Mouse (Mus musculus): ENCODE data around the gene Siglec1.
"Not testable (repeated sequence)": the region's sequence is repeated elsewhere in the genome, so short reads cannot be mapped to it uniquely, and the experiment has no call there.

Siglec1 gene

DNA sequence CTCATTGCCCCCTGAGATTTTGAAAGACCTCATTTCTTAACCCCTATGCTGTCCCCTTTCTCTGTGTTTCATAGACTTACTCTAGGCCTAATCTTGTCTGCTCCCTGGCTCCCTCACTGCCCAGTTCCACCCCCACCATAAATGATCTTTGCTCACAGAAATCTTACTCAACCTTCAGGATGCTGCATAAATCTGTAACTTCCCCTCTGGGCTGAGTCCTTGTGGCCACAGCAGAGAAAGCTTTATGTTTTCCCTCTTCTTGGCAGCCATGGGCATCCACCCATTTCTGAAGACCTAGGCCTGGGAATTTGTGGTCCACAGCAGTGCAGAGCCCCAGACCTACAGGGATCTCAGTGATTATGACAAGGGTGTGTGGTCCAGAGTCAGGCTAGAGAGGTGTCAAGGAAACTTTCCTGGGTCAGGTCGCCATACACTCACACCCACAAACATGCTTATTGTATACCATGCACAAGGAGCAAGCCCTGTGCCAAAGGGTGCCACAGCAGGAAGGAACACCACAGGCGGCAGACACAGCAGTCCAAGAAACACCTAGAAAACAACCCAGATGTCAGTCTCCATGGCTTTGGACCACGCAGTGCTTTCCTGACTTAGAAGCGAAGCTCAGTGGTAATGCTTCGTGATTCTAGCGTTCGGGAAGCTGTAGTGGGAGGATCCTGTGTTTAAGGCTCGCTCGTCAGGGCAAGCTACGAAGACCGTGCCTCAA, at the start of gene Siglec1:
Gene Siglec1 (minus strand): TSS at position 99 of the 724 bp plus-strand sequence.
- no peak for DNase-seq (ENCODE audit: low read depth, low spot score)

DNA sequence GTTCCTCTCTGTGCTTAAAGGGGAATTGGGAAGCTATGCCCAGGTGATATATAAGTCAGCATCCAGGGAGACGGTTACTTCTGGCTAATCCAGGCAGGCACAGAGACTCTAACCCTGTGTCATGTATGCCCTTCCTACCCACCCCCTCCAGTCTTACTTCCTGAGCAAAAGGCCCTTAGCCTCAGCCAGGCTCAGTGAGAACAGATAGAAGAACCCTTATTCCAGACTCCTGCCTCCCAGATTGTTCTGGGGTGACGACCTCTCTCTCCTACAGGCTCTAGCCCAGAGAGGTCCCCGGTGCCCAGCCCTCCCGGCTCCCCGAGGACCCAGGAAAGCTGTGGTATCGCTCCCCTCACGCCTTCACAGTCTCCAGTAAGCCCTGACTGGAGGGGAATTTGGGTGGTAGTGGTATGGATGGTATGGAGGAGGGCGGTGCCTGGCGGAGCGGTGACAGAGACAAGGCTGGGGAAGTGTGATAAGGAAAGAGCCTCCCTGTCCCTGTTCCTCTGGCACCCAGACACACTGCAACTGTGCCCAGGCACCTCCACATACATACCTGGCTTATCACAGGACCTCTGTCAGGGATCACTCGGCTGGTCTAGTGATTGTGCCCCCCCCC, 49.1 kb upstream of the Siglec1 start:
- no peak for DNase-seq (ENCODE audit: low read depth, low spot score)

DNA sequence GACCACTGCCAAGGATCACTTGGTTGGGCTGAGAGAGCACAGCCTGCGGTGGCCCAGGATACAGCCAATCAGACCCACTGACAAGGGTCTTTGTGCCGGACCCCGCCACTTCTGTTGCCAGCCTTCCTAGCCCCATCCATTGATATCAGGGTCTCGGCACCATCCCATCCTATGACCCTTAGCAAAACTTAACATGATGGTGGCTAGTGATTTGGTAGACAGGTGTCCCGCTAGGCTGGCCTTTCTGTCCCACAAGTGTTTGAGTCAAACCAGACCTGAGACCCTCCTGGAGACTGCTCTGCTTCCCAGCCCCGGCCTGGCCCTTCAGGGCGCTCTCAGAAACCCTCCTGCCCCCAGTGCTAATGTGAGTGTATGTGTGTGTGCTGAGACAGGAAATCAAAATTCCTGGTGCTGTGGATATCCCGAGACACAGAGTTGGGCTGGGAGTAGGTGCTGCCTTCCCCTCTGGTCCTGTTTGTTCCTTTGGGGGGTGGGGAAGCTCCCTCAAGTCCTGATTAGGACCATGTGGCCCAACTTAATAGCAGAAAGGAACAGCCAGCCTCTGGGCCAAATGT, 48.3 kb upstream of the Siglec1 start:
- no peak for DNase-seq (ENCODE audit: low read depth, low spot score)

DNA sequence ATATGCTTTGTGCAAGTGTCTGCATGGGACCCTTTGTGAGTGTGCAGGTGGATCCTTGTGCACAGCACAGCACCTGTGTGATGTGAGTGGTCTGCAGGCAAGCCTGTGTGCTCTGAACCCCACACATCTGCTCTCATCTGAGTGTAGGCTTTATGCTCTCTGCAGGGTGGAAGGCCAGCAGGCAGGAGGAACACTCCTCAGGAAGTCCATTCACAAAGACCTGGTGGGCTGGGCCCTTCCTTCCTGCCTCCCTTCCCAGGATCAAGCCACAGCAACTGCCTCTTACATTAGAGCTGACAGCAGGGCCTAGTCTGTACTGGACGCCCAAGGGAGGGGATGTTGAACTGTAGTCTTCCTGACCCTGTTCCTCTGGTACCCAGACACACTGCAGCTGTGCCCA, 47.8 kb upstream of the Siglec1 start:
- DNase-seq (ENCODE audit: low read depth, low spot score), result no peak

DNA sequence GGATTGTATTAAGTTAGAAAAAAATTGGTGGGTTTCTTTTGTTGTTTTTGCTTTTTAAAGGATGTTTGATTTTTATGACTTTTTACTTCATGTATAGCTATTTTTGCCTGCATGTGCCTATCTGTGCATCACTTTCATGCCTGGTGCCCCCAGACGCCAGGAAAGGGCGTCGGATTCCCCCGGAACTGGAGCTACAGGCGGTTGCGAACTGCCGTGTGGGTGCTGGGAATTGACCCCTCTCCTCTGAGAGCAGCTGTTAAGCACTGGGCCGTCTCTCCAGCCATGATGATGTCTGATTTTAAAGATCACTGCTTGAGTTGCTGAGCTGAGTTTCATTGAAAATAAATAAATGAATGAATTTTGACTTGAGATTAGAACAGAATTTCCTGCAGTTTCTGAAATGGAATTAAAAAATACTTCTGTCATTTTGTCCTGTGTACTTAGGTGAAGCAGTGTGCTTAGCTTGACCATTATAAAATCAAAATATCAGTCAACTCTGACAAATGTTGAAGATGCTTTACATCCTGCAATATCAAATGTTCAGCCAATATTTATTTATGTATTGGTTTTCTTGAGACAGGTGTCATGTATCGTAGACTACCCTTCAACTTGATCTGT, 46.5 kb upstream of the Siglec1 start, which contains the start of gene Gm11037:
Gene Gm11037 (plus strand): TSS at position 568 of the 618 bp plus-strand sequence.
- DNase-seq (ENCODE audit: low read depth, low spot score), result no peak

DNA sequence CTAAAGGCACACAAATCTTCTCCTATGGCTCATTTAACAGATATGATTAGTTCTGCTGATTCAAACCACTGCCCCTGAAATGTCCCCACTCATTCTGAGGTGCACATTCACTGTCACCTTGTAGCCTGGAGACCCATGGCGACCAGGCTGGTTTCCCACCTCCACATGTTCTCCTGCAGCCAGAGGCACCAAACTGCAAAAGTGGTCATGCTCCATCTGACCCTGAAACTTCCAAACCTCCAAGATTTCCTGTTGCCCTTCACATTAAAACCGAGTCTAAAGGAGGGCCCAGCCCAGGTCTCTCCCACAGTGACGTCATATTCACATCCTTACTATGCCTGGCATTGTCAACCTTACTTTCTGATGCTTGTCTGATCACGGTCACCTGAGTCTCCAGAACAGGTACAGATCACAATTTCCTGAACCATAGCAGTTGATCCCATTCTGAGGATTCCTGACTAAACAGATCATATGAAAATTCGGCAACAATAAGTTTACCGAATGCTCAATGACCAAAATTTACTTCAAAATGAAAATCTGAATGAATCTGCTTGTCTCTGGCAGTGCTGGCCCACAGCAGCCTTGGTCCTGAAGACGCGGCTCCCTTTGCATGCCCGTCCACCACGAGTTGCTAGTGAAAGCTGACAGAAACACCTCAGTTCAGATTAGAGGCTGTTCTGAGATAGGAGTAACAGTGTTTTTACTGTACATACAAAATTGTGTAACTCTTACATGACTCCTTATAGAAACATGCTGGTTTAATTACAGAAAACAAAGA, 45.7 kb upstream of the Siglec1 start:
- DNase-seq (ENCODE audit: low read depth, low spot score), result no peak

DNA sequence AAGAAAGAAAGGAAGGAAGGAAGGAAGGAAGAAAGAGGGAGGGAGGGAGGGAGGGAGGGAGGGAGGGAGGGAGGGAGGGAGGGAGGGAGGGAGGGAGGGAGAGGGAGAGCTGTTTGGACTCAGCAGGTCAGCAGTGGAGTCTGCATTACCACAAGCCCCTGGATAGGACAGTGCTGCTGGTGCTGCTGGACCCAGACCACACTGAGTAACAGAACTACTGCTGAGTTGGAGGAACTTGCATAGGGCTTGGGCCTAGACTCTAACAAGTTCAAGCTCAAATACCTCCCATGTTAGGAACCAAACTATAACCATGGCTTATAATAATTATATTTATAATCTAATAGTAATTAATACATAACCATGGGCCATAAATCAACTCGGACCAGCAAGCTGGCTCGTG, 44.3 kb upstream of the Siglec1 start:
- DNase-seq (ENCODE audit: low read depth, low spot score), result no peak

DNA sequence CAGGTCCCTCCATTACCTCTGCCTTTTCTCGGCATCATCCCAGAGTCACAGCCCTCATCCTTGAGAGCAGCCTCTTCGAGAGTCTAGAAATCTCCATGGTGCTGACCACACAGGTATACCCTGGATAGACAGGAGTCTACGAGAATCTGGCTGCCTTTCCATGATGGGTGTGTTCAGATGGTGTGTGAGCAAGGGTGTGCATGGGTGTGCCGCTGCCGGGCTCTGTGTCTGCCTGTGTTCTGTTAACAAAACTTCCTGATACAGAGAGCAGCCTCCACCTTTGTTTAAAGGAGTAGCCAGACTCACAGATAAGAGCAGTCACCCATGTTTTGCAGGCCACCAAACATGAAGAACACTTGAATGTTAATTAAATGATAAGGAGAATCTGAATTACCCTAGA, 43.3 kb upstream of the Siglec1 start:
- DNase-seq (ENCODE audit: low read depth, low spot score), result no peak

DNA sequence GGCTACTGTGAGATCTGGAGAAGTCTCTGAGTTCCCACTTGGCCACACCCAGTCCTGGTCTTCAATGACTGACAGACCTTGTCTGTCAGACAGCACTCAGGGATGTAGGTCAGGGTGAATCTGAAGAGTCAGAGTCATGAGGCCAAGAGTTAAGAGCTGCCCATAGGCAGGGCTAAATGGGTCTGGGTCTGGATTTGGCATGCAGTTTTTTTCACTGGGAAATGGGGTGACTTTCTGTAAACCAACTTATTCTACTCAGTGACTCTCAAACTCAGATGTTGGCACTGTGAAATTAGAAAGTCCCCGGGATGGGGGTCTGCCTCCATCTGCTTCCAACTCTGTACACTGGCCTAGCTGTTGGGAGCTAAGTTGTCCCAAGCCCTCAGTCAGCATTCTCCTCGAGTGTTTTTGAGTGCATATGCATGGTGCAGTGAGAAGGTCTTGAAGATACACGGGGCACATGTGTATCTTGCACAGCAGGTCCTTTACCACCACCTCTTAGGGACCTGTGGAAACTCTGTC, 42.1 kb upstream of the Siglec1 start:
- no peak for DNase-seq (ENCODE audit: low read depth, low spot score)

DNA sequence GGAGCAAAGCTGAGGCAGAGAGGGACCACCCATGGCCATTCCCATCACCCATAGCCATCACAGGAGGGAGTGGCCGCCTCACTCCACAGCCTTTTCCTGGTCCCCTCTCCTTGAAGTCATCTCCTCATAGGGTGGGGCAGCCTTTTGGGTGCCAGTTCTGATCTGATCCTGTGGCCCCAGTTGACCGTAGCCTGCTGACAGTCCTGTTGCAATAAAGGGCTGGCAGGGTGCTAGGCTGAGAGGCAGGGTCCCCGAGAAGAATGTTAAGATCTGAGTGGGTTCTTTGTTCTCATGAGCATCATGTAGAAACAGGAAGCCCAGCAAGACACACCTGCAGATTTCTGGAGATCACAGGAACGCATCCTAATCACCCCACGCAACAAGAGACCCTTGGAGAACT, 41.6 kb upstream of the Siglec1 start:
- DNase-seq (ENCODE audit: low read depth, low spot score), result no peak

DNA sequence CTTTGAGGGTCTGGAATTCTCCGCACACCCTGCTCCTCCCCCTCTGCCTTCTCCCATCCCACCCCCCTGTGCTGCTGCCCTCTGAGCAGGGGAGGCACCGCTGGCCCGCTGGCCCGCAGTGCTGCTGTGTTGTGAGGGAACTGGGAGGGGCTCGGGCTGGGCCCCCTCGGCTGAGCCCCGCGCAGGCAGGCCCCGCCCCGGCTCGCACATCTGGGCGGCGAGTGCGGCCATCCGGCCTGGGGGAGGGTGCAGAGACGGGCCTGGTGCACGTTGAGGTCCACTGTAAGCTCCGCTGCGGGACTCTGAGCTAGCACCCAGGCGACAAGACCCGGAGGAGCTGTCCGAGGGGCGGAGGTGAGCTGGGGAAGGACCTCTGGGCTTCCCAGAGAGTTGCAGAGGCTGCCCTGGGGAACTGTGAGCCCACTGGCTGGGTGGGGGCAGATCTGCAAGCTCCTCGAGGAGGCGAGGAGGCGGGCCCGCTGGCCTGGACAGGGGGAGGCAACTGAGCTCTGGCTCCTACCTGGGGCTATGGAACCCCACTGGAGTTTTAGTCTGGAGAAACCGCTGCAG, 40.7 kb upstream of the Siglec1 start, which contains the start of gene Hspa12b:
Gene Hspa12b (plus strand): TSS at position 120 of the 570 bp plus-strand sequence.
- no peak for DNase-seq (ENCODE audit: low read depth, low spot score)

DNA sequence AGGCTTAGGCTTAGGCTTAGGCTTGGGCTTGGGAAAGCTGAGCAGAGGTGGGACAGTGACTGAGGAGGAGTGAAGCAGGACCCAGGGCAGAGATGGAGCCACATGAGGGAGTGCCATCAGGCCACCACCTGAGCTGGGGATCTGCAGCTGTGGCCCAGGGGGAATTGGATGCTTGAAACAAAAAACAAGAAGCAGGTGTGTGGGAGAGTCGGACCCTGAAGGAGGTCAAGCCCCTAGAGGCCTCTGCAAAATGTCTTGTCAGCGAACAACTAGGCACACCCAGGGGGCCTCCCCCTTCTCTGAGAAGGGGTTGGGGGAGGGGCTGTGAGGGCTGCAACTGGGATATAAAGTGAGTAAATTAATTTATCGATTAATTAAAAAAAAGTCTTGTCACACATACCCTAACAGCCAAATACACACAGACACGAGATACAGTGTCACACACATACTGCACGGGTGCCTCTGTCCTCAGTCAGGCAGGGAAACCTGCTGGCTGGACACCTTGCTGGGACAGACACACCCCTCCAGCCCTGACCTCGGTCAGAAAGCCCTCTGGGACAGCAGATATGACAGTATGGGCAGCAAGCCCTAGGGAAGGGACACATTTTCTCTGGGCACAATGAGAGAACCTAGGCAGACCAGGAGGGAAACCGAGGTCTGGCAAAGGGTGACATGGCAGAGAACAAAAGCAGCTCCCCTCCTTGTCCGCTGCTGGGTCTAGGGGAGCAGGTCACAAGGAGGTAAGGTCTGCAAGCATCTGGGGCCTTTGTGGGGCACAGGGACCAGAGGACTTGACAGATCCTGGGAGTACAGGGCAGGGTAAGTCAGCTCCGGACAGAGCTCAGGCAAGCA, 39.6 kb upstream of the Siglec1 start:
- DNase-seq (ENCODE audit: low read depth, low spot score), result no peak

DNA sequence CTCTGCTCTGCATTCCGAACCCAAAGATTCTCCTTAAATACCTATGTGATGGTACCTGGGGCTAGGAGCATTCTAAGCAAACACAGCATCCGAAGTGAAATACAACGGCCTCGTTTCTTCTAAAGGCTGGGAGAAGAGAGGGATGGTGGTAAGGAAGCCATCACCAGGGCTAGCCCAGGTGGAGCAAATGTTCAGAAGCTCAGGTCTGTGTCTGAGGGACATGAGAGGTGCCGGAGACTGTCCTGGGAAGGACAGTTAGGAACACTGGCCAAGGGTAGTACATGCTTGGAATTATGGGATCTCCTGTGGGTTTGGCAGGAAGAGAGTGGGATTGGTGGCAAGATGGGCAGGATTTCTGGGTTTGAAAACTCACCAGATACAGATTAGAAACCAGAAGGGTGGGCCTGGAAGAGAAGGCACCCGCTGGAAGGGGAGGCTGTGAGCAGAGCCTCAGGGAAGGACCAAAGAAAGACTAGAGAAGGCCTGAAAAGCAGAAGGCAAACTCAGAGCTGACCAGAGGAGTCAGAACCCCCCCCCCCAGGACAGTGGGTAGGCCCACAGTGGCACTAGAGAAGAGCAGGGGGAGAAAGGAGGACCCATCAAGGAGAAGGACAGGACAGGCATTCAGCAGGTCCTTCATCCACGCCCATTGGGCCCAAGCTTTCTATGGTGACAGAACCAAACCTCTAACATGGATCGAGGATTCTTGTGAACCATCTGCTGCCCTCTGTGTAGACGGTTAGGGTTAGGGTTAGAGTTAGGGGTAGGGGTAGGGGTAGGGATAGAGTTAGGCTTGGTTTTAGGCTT, 38.8 kb upstream of the Siglec1 start:
- DNase-seq (ENCODE audit: low read depth, low spot score), result no peak

DNA sequence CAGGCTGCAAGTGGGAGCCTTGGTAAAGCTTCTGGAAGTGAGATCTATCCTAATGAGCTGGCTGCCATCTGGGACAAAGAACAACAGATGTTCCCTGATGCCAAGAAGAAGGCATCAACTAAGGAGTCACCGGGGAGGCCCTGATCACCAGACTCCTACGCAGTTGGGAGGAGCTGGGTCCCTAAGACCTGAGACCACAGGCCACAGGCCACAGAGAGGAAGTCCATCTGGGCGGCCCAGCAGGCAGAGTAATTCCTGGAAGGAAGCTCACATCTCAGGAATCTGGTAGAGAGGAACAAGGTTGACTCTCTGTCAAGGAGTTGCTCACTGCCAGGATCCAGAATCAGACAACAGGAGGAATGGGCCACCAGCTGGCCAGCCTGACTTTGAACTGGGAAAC, 37.6 kb upstream of the Siglec1 start:
- DNase-seq (ENCODE audit: low read depth, low spot score), result no peak

DNA sequence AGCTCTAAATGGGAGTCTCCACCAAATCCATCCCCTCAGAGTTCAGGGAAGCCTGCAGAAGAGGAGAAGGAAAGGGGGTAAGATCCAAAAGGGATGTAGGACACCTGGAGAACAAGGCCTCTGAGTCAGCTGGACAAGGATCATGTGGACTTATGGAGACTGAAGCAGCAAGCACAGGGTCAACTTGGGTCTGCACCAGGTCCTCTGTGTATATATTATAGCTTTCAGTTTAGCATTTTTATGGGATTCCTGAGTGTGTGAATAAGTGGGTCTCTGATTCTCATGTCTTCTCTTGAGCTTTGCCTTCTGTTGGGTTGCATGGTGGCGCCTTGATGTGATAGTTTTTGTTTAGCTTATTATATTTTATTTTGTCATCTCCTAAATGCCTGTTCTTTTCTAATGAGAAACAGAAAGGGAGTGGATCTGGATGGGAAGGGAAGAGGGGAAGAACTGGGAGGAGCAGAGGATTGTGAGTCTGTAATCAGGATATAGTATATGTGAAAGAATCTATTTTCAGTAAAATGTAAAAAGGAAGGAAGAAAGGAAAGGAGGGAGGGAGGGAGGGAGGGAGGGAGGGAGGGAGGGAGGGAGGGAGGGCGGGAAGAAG, 32.5 kb upstream of the Siglec1 start:
- DNase-seq (ENCODE audit: low read depth, low spot score), result no peak

DNA sequence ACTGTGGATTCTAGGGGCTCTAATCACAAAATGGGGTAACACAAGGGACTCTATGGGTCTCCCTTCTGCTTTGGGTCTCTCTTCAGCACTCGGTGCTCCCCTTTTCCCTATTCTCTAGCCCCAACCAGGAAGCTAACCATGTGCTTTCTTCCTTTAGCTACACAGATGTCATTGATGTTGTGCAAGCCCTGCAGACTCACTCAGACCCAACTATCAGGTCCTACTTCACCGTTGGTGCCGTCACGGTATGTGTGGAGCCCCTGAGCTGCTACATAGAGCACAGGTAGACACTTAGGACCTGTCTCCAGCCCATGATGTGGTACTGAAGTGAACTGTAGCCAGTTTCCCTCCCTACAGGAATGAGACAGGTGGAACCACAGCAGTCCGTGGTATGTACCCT, 19.4 kb upstream of the Siglec1 start:
- no peak for DNase-seq (ENCODE audit: low read depth, low spot score)

DNA sequence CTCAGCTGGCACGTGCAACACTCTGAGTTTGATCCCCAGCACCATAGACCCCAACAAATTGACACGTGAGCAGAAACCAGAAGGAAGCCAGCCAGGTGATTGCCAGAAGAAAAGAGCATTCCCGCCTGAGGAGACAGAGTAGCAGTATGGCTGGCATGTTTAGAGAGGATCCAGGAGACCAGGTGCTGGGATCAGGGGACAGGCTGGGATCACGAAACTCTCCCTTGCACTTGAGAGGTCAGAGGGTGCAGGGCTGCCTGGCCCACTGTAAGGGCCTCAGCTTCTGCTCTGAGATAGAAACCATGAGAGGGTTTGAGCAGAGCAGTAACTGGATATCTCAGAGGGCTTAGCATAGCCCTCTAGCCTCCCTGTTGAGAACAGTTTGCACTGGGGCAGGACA, 18.5 kb upstream of the Siglec1 start:
- not testable (repeated sequence) for DNase-seq (ENCODE audit: low read depth, low spot score)

DNA sequence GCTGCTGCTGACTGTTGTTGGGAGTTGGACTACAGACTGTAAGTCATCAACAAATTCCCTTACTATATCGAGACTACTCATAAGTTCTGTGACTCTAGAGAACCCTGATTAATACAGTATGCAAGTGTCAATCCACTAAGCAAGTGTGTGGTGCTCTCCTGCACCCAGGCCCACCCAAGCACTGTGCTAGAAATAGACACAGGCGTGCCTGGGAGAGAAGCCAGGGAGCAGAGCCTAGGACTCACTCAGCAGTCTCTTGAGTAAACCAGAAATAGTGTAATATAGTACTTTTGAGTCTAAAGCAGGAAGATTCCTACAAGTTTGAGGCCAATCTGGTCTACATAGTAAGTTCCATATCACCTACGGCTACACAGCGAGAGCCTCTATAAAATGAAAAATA, 17.5 kb upstream of the Siglec1 start:
- no peak for DNase-seq (ENCODE audit: low read depth, low spot score)

DNA sequence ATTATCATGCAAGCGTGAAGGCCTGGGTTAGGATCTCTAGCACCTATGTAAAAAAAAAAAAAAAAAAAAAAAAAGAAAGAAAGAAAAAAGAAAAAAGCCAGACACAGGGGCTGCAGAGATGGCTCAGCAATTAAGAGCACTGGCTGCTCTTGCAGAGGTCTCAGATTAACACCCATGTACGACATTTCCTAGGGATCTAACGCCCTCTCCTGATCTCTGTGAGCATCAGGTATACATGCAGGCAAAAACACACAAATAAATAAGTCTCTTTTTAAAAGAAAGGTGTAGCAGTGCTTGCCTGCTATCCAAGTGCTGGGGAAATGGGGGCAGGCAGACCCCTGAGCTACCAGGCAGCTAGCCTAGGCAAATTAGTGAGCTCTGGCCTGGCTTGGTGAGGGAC, 15.0 kb upstream of the Siglec1 start:
- no peak for DNase-seq (ENCODE audit: low read depth, low spot score)
